Mouse (Mus musculus) CH12.LX (cell line): Measurements from ENCODE around the gene Nkx2-4. TPM values are rescaled to one million over a fixed set of nuclear protein-coding genes. Genes with fewer than 3 reads are reported as not detected.

Experiments
- DNase-seq: peaks from one replicate; pipeline ENCODE4 v3.0.0-alpha.2; 2013; ENCODE audit errors: extremely low read depth
- H3K27ac ChIP-seq: 2 replicates; pipeline ENCODE4 v1.5.1; 2012; ENCODE audit warnings: low read depth, mild to moderate bottlenecking, control low read depth, moderate library complexity; ENCODE audit not compliant: insufficient read depth
- H3K27me3 ChIP-seq: replicated peaks from 2 replicates; pipeline ENCODE3; 2012; ENCODE audit warnings: inconsistent platforms
- H3K36me3 ChIP-seq, 2 experiments: replicated peaks in 1 of 2; 2 replicates each; pipeline versions ENCODE3 to v1.6.1; 2012; ENCODE audit warnings: inconsistent platforms in 1 of 2, low read length in 1 of 2, mild to moderate bottlenecking in 1 of 2, mixed read lengths in 1 of 2, moderate library complexity in 1 of 2; ENCODE audit not compliant: control insufficient read depth in 1 of 2, insufficient read depth in 1 of 2
- H3K4me1 ChIP-seq, 2 experiments: 2 replicates each; pipeline ENCODE4 v1.6.1; 2012; ENCODE audit warnings: inconsistent platforms in 1 of 2, moderate library complexity in 1 of 2; ENCODE audit not compliant: insufficient read depth in 2 of 2, control insufficient read depth in 1 of 2
- H3K4me2 ChIP-seq: 2 replicates; pipeline ENCODE4 v1.6.1; 2012; ENCODE audit warnings: low read depth, mild to moderate bottlenecking, control low read depth; ENCODE audit not compliant: poor library complexity, insufficient read depth, severe bottlenecking
- H3K4me3 ChIP-seq, 3 experiments: fragments of 150-350 bp in 1 of 3; sonication (generic) in 1 of 3; replicated peaks in 1 of 3; 2 replicates each; pipeline versions ENCODE3 to v1.5.1; 2011 to 2012; ENCODE audit warnings: low read depth in 2 of 3, low read length in 2 of 3, mild to moderate bottlenecking in 2 of 3, moderate library complexity in 2 of 3, control low read depth in 1 of 3, improper control_type of control experiment in 1 of 3, inconsistent platforms in 1 of 3, mixed read lengths in 1 of 3; ENCODE audit not compliant: poor library complexity in 1 of 3
- H3K79me2 ChIP-seq: replicated peaks from 2 replicates; pipeline ENCODE4 v1.6.1; 2012; ENCODE audit warnings: mild to moderate bottlenecking, moderate library complexity; ENCODE audit not compliant: control insufficient read depth, poor library complexity, insufficient read depth, severe bottlenecking; ENCODE audit errors: extremely low read depth
- H3K9ac ChIP-seq: 2 replicates; pipeline ENCODE4 v1.6.1; 2012; ENCODE audit warnings: low read depth, mild to moderate bottlenecking, control low read depth, moderate library complexity; ENCODE audit not compliant: insufficient read depth
- H3K9me3 ChIP-seq: replicated peaks from 2 replicates; pipeline ENCODE3; 2012; ENCODE audit warnings: low read length, inconsistent platforms, mixed read lengths
- BHLHE40 ChIP-seq: IDR thresholded peaks from 2 replicates; pipeline ENCODE4 v1.6.1; 2011; ENCODE audit warnings: mild to moderate bottlenecking, low read depth, low read length, improper control_type of control experiment
- CHD1 ChIP-seq: IDR thresholded peaks from 2 replicates; pipeline ENCODE4 v1.6.1; 2012; ENCODE audit warnings: low read depth, low read length, improper control_type of control experiment, inconsistent platforms
- CHD2 ChIP-seq: IDR thresholded peaks from 2 replicates; pipeline ENCODE4 v1.6.1; 2011; ENCODE audit warnings: low read length, improper control_type of control experiment
- ELF1 ChIP-seq: IDR thresholded peaks from 2 replicates; pipeline ENCODE4 v1.6.1; 2014; ENCODE audit warnings: low read depth, mild to moderate bottlenecking, inconsistent platforms, low read length, improper control_type of control experiment
- EP300 ChIP-seq: IDR thresholded peaks from 2 replicates; pipeline ENCODE4 v1.6.1; 2011; ENCODE audit warnings: low read length, improper control_type of control experiment
- ETS1 ChIP-seq: conservative IDR thresholded peaks from 2 replicates; pipeline ENCODE4 v1.6.1; 2012; ENCODE audit warnings: low read depth, mild to moderate bottlenecking, inconsistent platforms, low read length, improper control_type of control experiment, moderate library complexity
- HCFC1 ChIP-seq: IDR thresholded peaks from 2 replicates; pipeline ENCODE4 v1.6.1; 2012; ENCODE audit warnings: low read depth, mild to moderate bottlenecking, inconsistent platforms, low read length, improper control_type of control experiment
- IRF4 ChIP-seq: IDR thresholded peaks from 2 replicates; pipeline ENCODE4 v1.6.1; 2014; ENCODE audit warnings: low read depth, mild to moderate bottlenecking, inconsistent platforms, low read length, improper control_type of control experiment
- JUN ChIP-seq: IDR thresholded peaks from 2 replicates; pipeline ENCODE4 v1.6.1; 2011; ENCODE audit warnings: low read depth, mild to moderate bottlenecking, low read length, improper control_type of control experiment, moderate library complexity; ENCODE audit not compliant: insufficient read depth
- JUND ChIP-seq: conservative IDR thresholded peaks from 2 replicates; pipeline ENCODE4 v1.6.1; 2011; ENCODE audit warnings: low read depth, low read length, improper control_type of control experiment
- KAT2A ChIP-seq: IDR thresholded peaks from 2 replicates; pipeline ENCODE4 v1.6.1; 2012; ENCODE audit warnings: low read length, improper control_type of control experiment, inconsistent platforms; ENCODE audit not compliant: insufficient replicate concordance
- MAFK ChIP-seq: IDR thresholded peaks from 2 replicates; pipeline ENCODE4 v1.6.1; 2011; ENCODE audit warnings: low read length, improper control_type of control experiment; ENCODE audit not compliant: insufficient replicate concordance
- MAZ ChIP-seq: IDR thresholded peaks from 2 replicates; pipeline ENCODE4 v1.6.1; 2012; ENCODE audit warnings: low read depth, mild to moderate bottlenecking, inconsistent platforms, low read length, improper control_type of control experiment, moderate library complexity
- MEF2A ChIP-seq: IDR thresholded peaks from 2 replicates; pipeline ENCODE4 v1.6.1; 2014; ENCODE audit warnings: low read depth, mild to moderate bottlenecking, inconsistent platforms, low read length, improper control_type of control experiment, borderline replicate concordance
- MXI1 ChIP-seq: IDR thresholded peaks from 2 replicates; pipeline ENCODE4 v1.6.1; 2011; ENCODE audit warnings: mild to moderate bottlenecking, low read depth, low read length, improper control_type of control experiment
- NELFE ChIP-seq: IDR thresholded peaks from 2 replicates; pipeline ENCODE4 v1.6.1; 2011; ENCODE audit warnings: low read depth, low read length, improper control_type of control experiment
- NRF1 ChIP-seq: IDR thresholded peaks from 2 replicates; pipeline ENCODE4 v1.6.1; 2014; ENCODE audit warnings: low read depth, mild to moderate bottlenecking, inconsistent platforms, low read length, improper control_type of control experiment, moderate library complexity
- POLR2A ChIP-seq: IDR thresholded peaks from 2 replicates; pipeline ENCODE4 v1.6.1; 2011; ENCODE audit warnings: low read depth, mild to moderate bottlenecking, improper control_type of control experiment, low read length
- POLR2AphosphoS2 ChIP-seq: IDR thresholded peaks from 2 replicates; pipeline ENCODE4 v1.6.1; 2011; ENCODE audit warnings: low read depth, low read length, improper control_type of control experiment
- SMC3 ChIP-seq: IDR thresholded peaks from 2 replicates; pipeline ENCODE4 v1.6.1; 2011; ENCODE audit warnings: low read depth, low read length, improper control_type of control experiment
- TBP ChIP-seq: conservative IDR thresholded peaks from 2 replicates; pipeline ENCODE4 v1.6.1; 2011; ENCODE audit warnings: low read depth, low read length, improper control_type of control experiment
- TCF12 ChIP-seq: IDR thresholded peaks from 2 replicates; pipeline ENCODE4 v1.6.1; 2014; ENCODE audit warnings: low read depth, mild to moderate bottlenecking, inconsistent platforms, low read length, improper control_type of control experiment
- UBTF ChIP-seq: IDR thresholded peaks from 2 replicates; pipeline ENCODE4 v1.6.1; 2012; ENCODE audit warnings: low read depth, mild to moderate bottlenecking, inconsistent platforms, low read length, improper control_type of control experiment, moderate library complexity
- USF2 ChIP-seq: conservative IDR thresholded peaks from 2 replicates; pipeline ENCODE4 v1.6.1; 2011; ENCODE audit warnings: low read depth, low read length, improper control_type of control experiment
- ZC3H11A ChIP-seq: IDR thresholded peaks from 2 replicates; pipeline ENCODE4 v1.6.1; 2012; ENCODE audit warnings: low read depth, mild to moderate bottlenecking, inconsistent platforms, low read length, improper control_type of control experiment
- ZKSCAN1 ChIP-seq: IDR thresholded peaks from 2 replicates; pipeline ENCODE4 v1.6.1; 2012; ENCODE audit warnings: low read depth, inconsistent platforms, low read length, improper control_type of control experiment, borderline replicate concordance
- ZMIZ1 ChIP-seq: IDR thresholded peaks from 2 replicates; pipeline ENCODE4 v1.6.1; 2012; ENCODE audit warnings: low read depth, mild to moderate bottlenecking, inconsistent platforms, low read length, improper control_type of control experiment
- dilution Hi-C: fragments of 300-500 bp; cut with MboI; formaldehyde crosslinking; loops from 2 replicates; pipeline ENCODE4 v1.14.3; 2020; ENCODE audit warnings: low sequenced_read_pairs; ENCODE audit not compliant: extremely low pct_unique_long_range_greater_than_20kb, extremely low pct_ligation_motif_present
- in situ Hi-C: fragments of 300-500 bp; cut with MboI; formaldehyde crosslinking; loops from 3 replicates; pipeline ENCODE4 v1.14.3; 2019; ENCODE audit warnings: low sequenced_read_pairs, low pct_ligation_motif_present, low pct_unique_long_range_greater_than_20kb, mixed read lengths
- polyA plus RNA-seq: library from polyadenylated mRNA; unstranded; fragments of >175 nt; gene quantifications from 2 replicates; pipeline ENCODE4 v1.2.1, GENCODE M21; 2012; ENCODE audit warnings: low read depth; ENCODE audit not compliant: insufficient read length
- total RNA-seq, 2 experiments: library from RNA; depleted of rRNA; stranded (reverse); fragments of 300-350 nt in 1 of 2; fragments of >200 nt in 1 of 2; gene quantifications; 2 replicates each; pipeline ENCODE4 v1.2.3; 2012 to 2014

Gene Nkx2-4
- total and polyA plus RNA-seq, 3 experiments: not detected

DNA sequence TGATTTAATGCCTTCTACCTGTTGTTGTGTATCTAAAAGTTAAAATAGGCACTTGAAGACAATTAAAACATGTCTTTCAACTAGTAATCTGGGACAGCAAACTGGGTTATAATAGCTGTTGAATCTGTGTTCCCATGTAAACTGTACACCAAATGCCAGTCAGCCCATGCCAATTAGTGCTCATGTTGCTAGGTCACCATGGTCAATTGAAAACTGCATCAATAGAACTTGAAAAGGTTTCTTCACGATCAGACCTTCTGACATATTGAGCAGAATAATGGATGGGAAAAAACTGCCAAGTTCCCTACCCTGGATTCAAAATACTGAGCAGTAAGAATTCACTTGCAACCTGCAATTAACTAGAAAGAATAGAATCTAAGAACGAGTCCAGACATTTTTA lies 11.3 kb downstream of the Nkx2-4 start:
- in situ Hi-C loops (no loop called here), dilution Hi-C loops (no loop called here)
- no peak overlapping the region for H3K4me2 ChIP-seq

GRCm38 (mm10) chr2:147070305-147070704 lies 14.9 kb downstream of the Nkx2-4 start:
- peaks cover 25 to 68% of the 10 kb centered on the region in 2 experiments for H3K36me3 ChIP-seq
- dilution Hi-C loops: no loop called here

More for the DNA sequence above, 11.3 kb downstream of the Nkx2-4 start:
- Histone ChIP-seq H3K27ac (no peak overlapping the region), H3K27me3 (no peaks in the 10 kb centered on the region), H3K9ac (no peak overlapping the region), H3K4me3 (no peak overlapping the region), H3K36me3 (peaks cover 17 to 76% of the 10 kb centered on the region in 2 experiments), H3K9me3 (no peaks in the 10 kb centered on the region), H3K4me1 (peaks cover 0 to 4% of the 10 kb centered on the region in 2 experiments; a peak in 1 of 4 replicates), H3K79me2 (no peaks in the 10 kb centered on the region)
- DNase-seq: no peak
- TF ChIP-seq CHD2 (no peak), POLR2A (no peak), MAFK (no peak), ZC3H11A (no peak), ZKSCAN1 (no peak), KAT2A (no peak), ELF1 (no peak), ETS1 (no peak), USF2 (no peak), JUND (no peak), ZMIZ1 (no peak), CHD1 (no peak), JUN (no peak), MXI1 (no peak), EP300 (no peak), TBP (no peak), BHLHE40 (no peak)

More at GRCm38 (mm10) chr2:147070305-147070704, 14.9 kb downstream of the Nkx2-4 start:
- DNase-seq: no peak
- no peak overlapping the region for H3K4me2 ChIP-seq
- H3K4me3 ChIP-seq: no peak overlapping the region
- TF ChIP-seq IRF4: no peak
- no peak for TF ChIP-seq ZC3H11A
- TF ChIP-seq MXI1: no peak
- TF ChIP-seq USF2: no peak
- TF ChIP-seq MAZ: no peak
- TF ChIP-seq UBTF: no peak
- TF ChIP-seq NRF1: no peak
- no peak for TF ChIP-seq TCF12
- no peak for TF ChIP-seq ZKSCAN1
- no peak for TF ChIP-seq HCFC1
- no peak for TF ChIP-seq JUN
- no peak for TF ChIP-seq KAT2A
- TF ChIP-seq MEF2A: no peak
- no peak for TF ChIP-seq MAFK
- no peak for TF ChIP-seq NELFE
- no peak for TF ChIP-seq SMC3
- no peak for TF ChIP-seq POLR2AphosphoS2
- peaks cover 0 to 23% of the 10 kb centered on the region in 2 experiments; a peak in 1 of 4 replicates for H3K4me1 ChIP-seq
- no peak overlapping the region for H3K9ac ChIP-seq
- in situ Hi-C loops: no loop called here
- 0 out of 2 replicates have a peak, but pooled peaks cover 3% of the 10 kb centered on the region for H3K79me2 ChIP-seq
- no peak overlapping the region for H3K27ac ChIP-seq
- H3K27me3 ChIP-seq: no peaks in the 10 kb centered on the region
- no peaks in the 10 kb centered on the region for H3K9me3 ChIP-seq
